Comparison of ENCODE assay signal across 13 mouse cellular contexts in genomic region chr2:14494132-14494531, GRCm38 (mm10).
A peak's percentile ranks its signal among the peaks of the same experiment; 100 is the strongest.
DNase-seq lines count a peak whose midpoint lies in the region.
"Had no signal": no experiment of that assay in that cellular context is flagged by ENCODE, and none has a peak within 500 bp of the region (broad histone marks: within the 10 kb centered on the region; RNA-seq: fewer than 3 reads in every experiment).

No protein-coding gene starts in this region.

- peak; percentile 21 for DNase-seq in heart, adult 8-10 months (ENCODE audit: low spot score)
- DNase-seq in heart, adult 11 months = no peak
- DNase-seq in left cerebral cortex, adult 11 months (ENCODE audit: low spot score) = peak; percentile 3
- DNase-seq in left cerebral cortex, postnatal 10 days (ENCODE audit: extremely low spot score in 1 of 2, low spot score in 2 of 2) = no peak
- peak; percentile 49 for DNase-seq in brain, adult 2 months (ENCODE audit: low read depth, low spot score)
- DNase-seq in telencephalon, adult 2 months (ENCODE audit: low read depth, low spot score) = peak; percentile 10
- no peak for DNase-seq in gastrocnemius, postnatal 14 days
- DNase-seq: cerebellum, adult 2 months; cerebellum, postnatal 36 days; gastrocnemius, postnatal 25 days; kidney, adult 18-20 months; spleen, adult 18-20 months; thymus, postnatal 36 days had no signal

- intact Hi-C loops in left cerebral cortex, postnatal 10 days (cut with DNase I) = no loop called here
- intact Hi-C loops in gastrocnemius, postnatal 14 days (cut with DNase I; ENCODE audit: low total_unique reads) = no loop called here

Comparison
In these comparisons a context has a peak if more than half of its experiments do, and no peak if none do; other contexts are left out.
1. DNase-seq: peak in heart, adult 8-10 months (single experiment), left cerebral cortex, adult 11 months (single experiment), brain, adult 2 months (single experiment) and telencephalon, adult 2 months (single experiment); none in heart, adult 11 months (single experiment), left cerebral cortex, postnatal 10 days (0 of 2) and gastrocnemius, postnatal 14 days (single experiment).